Mouse (Mus musculus) heart, embryonic 12.5 days (tissue): ENCODE data around the gene 6820408C15Rik. TPM values are rescaled to one million over a fixed set of nuclear protein-coding genes. Genes with fewer than 3 reads are reported as not detected.
"Not testable (repeated sequence)": the region's sequence is repeated elsewhere in the genome, so short reads cannot be mapped to it uniquely, and the experiment has no call there.

ENCODE experiments used
- ATAC-seq: fragments of 200-750 bp; cut with Nextera tagmentation; 2 replicates; pipeline ENCODE4 v1.8.0; 2017; ENCODE audit warnings: moderate TSS enrichment, moderate library complexity; ENCODE audit not compliant: insufficient number of reproducible peaks, low FRiP score
- H3K27ac ChIP-seq: fragments of 300-500 bp; sonication (generic); 2 replicates; pipeline ENCODE4 v1.5.1; 2016; ENCODE audit warnings: mild to moderate bottlenecking, moderate library complexity; ENCODE audit not compliant: poor library complexity, severe bottlenecking
- H3K27me3 ChIP-seq: fragments of 300-500 bp; sonication (generic); replicated peaks from 2 replicates; pipeline ENCODE4 v1.6.1; 2016; ENCODE audit warnings: mild to moderate bottlenecking, moderate library complexity
- H3K36me3 ChIP-seq: fragments of 300-500 bp; sonication (generic); 2 replicates; pipeline ENCODE4 v1.6.1; 2016; ENCODE audit warnings: mild to moderate bottlenecking, moderate library complexity
- H3K4me1 ChIP-seq: fragments of 300-500 bp; sonication (generic); replicated peaks from 2 replicates; pipeline ENCODE4 v1.6.1; 2016; ENCODE audit warnings: mild to moderate bottlenecking
- H3K4me2 ChIP-seq: fragments of 300-500 bp; sonication (generic); 2 replicates; pipeline ENCODE4 v1.6.1; 2016; ENCODE audit warnings: mild to moderate bottlenecking, moderate library complexity
- H3K4me3 ChIP-seq: fragments of 300-500 bp; sonication (generic); 2 replicates; pipeline ENCODE4 v1.5.1; 2016; ENCODE audit warnings: mild to moderate bottlenecking
- H3K9ac ChIP-seq: fragments of 300-500 bp; sonication (generic); 2 replicates; pipeline ENCODE4 v1.6.1; 2016; ENCODE audit warnings: mild to moderate bottlenecking, moderate library complexity
- H3K9me3 ChIP-seq: fragments of 300-500 bp; sonication (generic); replicated peaks from 2 replicates; pipeline ENCODE4 v1.6.1; 2016; ENCODE audit warnings: mild to moderate bottlenecking, moderate library complexity
- WGBS: fragments of 180-500 bp; shearing (Covaris S2); methylation state at CpG from one replicate; pipeline ENCODE4 v1.1.7; 2016; 5-methylcytosine and 5-hydroxymethylcytosine counted together
- polyA plus RNA-seq: library from polyadenylated mRNA; unstranded; fragments of >200 nt; fragmentation: Nextera tagmentation; extraction: Ambion mirVana; gene quantifications from 2 replicates; pipeline ENCODE4 v1.2.1, GENCODE M21; 2016

The 6820408C15Rik gene
- polyA plus RNA-seq, 1 experiment from 2014 or later: 2.1 TPM

DNA sequence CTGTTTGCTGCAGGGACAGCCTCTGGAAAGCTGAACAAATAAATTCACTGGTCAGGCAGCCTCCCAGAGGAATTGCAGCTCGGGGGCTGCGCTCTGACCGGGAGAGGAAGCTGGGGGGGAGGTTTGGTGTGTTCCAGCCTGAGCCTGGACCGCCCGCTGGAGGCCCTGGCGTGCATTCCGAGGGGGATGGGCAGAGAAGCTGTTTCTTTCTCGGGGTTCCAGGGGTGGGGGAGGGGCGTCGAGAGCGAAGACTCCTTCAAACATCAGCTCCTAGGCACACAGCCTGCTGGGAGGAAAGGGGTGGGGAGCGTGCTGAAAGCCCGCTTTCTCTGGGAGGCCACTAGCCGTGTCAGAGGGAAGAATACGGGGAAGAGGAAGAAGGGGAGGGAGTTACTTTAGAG, 4.4 kb upstream of the 6820408C15Rik start:
- Histone ChIP-seq H3K4me3 (peak overlapping the region; percentile 78), H3K36me3 (peaks cover 4% of the 10 kb centered on the region; the same call in 1 of the 2 replicates), H3K4me1 (peaks cover 47% of the 10 kb centered on the region), H3K9me3 (peaks cover 3% of the 10 kb centered on the region; the same call in 1 of the 2 replicates), H3K4me2 (peak overlapping the region; percentile 100), H3K27ac (peak overlapping the region; percentile 99), H3K9ac (peak overlapping the region; percentile 98), H3K27me3 (no peaks in the 10 kb centered on the region)
- peak; percentile 58 for ATAC-seq
- WGBS: under 1% methylated on average over 15 of the region's 15 CpGs

GRCm38 (mm10) chr2:152411471-152411870, 3.9 kb upstream of the 6820408C15Rik start:
- Histone ChIP-seq H3K4me2 (peak overlapping the region; percentile 100), H3K36me3 (peaks cover 4% of the 10 kb centered on the region; the same call in 1 of the 2 replicates), H3K27me3 (no peaks in the 10 kb centered on the region), H3K27ac (peak overlapping the region; percentile 99), H3K9ac (peak overlapping the region; percentile 98), H3K4me3 (peak overlapping the region; percentile 78), H3K9me3 (peaks cover 7% of the 10 kb centered on the region; the same call in 1 of the 2 replicates), H3K4me1 (peaks cover 44% of the 10 kb centered on the region)
- 8% methylated on average over 7 of the region's 7 CpGs for WGBS
- no peak for ATAC-seq

- H3K4me2 ChIP-seq: peak overlapping the region; percentile 100
- ATAC-seq: no peak
- H3K9me3 ChIP-seq: peaks cover 7% of the 10 kb centered on the region; the same call in 1 of the 2 replicates
- H3K4me3 ChIP-seq: peak overlapping the region; percentile 78
- peak overlapping the region; percentile 98 for H3K9ac ChIP-seq
- WGBS: 3% methylated on average over 15 of the region's 15 CpGs
- H3K27me3 ChIP-seq: no peaks in the 10 kb centered on the region
- peak overlapping the region; percentile 99 for H3K27ac ChIP-seq
- H3K4me1 ChIP-seq: peaks cover 42% of the 10 kb centered on the region
- H3K36me3 ChIP-seq: peaks cover 4% of the 10 kb centered on the region; the same call in 1 of the 2 replicates
Observed at GRCm38 (mm10) chr2:152412526-152413157, 2.7 kb upstream of the 6820408C15Rik start.

DNA sequence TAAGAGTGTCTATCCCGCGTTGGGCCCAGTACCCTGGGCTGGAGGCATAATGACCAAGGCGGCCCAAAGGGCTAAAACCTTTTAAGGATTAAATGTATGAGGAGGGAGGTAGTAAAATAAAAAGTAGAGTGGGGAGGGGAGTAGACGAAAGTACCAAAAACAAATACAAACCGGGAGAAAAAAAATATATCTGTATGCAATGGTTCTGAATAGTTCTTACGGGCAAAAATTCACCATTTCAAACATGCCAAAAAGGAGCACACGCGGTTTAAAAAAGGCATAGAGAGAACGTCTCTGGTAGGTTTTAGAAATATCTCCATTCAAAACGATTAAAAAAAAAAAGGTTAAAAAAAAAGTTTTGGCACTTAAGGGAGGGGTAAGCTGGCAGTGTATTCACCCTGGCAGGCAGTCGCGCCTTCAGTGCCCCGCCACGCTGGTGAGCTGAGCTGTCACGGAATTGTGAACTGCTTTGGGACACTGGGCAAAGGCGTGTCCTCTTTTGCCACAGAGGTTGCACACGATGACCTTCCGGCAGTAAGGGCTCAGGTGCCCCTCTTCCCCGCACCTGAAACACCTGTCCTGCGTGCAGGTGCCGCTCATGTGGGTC, 2.1 kb upstream of the 6820408C15Rik start:
- Histone ChIP-seq H3K4me1 (peaks cover 42% of the 10 kb centered on the region), H3K9ac (peak overlapping the region; percentile 98), H3K27ac (peak overlapping the region; percentile 99), H3K4me3 (peak overlapping the region; percentile 78), H3K4me2 (peak overlapping the region; percentile 100), H3K9me3 (peaks cover 7% of the 10 kb centered on the region; the same call in 1 of the 2 replicates), H3K36me3 (peaks cover 4% of the 10 kb centered on the region; the same call in 1 of the 2 replicates), H3K27me3 (no peaks in the 10 kb centered on the region)
- ATAC-seq: no peak
- WGBS: 1% methylated on average over 21 of the region's 21 CpGs

- peaks cover 42% of the 10 kb centered on the region for H3K4me1 ChIP-seq
- H3K4me3 ChIP-seq: peak overlapping the region; percentile 78
- H3K36me3 ChIP-seq: peaks cover 4% of the 10 kb centered on the region; the same call in 1 of the 2 replicates
- peak overlapping the region; percentile 100 for H3K4me2 ChIP-seq
- WGBS: under 1% methylated on average over 86 of the region's 86 CpGs
- peak overlapping the region; percentile 99 for H3K27ac ChIP-seq
- no peaks in the 10 kb centered on the region for H3K27me3 ChIP-seq
- H3K9me3 ChIP-seq: peaks cover 7% of the 10 kb centered on the region; the same call in 1 of the 2 replicates
- ATAC-seq: no peak
- peak overlapping the region; percentile 98 for H3K9ac ChIP-seq
Observed at GRCm38 (mm10) chr2:152413765-152414584, 1.4 kb upstream of the 6820408C15Rik start.

- Histone ChIP-seq H3K9ac (peak within 1 kb of the TSS; percentile 98), H3K4me1 (peaks cover 37% of the 10 kb centered on the region), H3K36me3 (peaks cover 4% of the 10 kb centered on the region; the same call in 1 of the 2 replicates), H3K27ac (peak within 1 kb of the TSS; percentile 99), H3K4me3 (peak within 1 kb of the TSS; percentile 78), H3K27me3 (no peaks in the 10 kb centered on the region), H3K9me3 (peaks cover 7% of the 10 kb centered on the region; the same call in 1 of the 2 replicates), H3K4me2 (peak within 1 kb of the TSS; percentile 100)
- ATAC-seq: peak; percentile 80
- WGBS: under 1% methylated on average over 65 of the region's 65 CpGs
Observed at GRCm38 (mm10) chr2:152414591-152415165, 709 bp upstream of the 6820408C15Rik start, which contains the start of gene Zcchc3. Gene Zcchc3, minus strand, starts transcription at chr2:152415027.

GRCm38 (mm10) chr2:152415786-152416185, 399 bp downstream of the 6820408C15Rik start:
- H3K9ac ChIP-seq: no peak overlapping the region
- peak overlapping the region; percentile 78; the same call in 1 of the 2 replicates for H3K4me3 ChIP-seq
- H3K27ac ChIP-seq: peak overlapping the region; percentile 99
- WGBS: 95% methylated on average over 3 of the region's 3 CpGs
- H3K4me2 ChIP-seq: peak overlapping the region; percentile 100
- no peaks in the 10 kb centered on the region for H3K27me3 ChIP-seq
- H3K9me3 ChIP-seq: peaks cover 14% of the 10 kb centered on the region
- no peak for ATAC-seq
- H3K36me3 ChIP-seq: peaks cover 4% of the 10 kb centered on the region; the same call in 1 of the 2 replicates
- H3K4me1 ChIP-seq: peaks cover 26% of the 10 kb centered on the region

DNA sequence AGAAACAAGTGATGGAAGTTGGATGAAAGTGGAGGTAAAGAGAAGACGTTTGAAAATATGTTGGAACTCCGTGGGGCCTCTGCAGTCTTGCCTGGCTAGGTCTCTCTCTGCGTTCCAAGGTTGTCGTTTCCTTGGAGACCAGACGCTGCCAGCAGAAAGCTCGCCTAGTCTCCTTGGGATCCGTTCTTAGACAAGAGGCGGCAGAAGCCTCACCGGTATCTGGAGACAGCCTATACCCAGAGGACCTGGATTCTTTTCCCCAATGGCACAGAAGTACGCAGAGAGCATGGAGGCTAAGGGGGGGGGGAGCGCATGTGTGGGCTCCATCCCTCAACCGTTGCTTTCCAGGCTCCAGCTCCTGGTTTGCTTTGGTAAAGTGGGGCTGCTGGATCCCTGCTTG, 12.1 kb downstream of the 6820408C15Rik start:
- Histone ChIP-seq H3K9ac (0 out of 2 replicates have a peak overlapping the region, but pooled peaks have one; percentile 33), H3K4me1 (peaks cover 20% of the 10 kb centered on the region), H3K9me3 (0 out of 2 replicates have a peak, but pooled peaks cover 5% of the 10 kb centered on the region), H3K4me2 (peak overlapping the region; percentile 61), H3K4me3 (peak overlapping the region; percentile 14), H3K36me3 (no peaks in the 10 kb centered on the region), H3K27me3 (no peaks in the 10 kb centered on the region), H3K27ac (no peak overlapping the region)
- WGBS: 10% methylated on average over 12 of the region's 12 CpGs
- ATAC-seq: no peak

GRCm38 (mm10) chr2:152428481-152428880, 13.1 kb downstream of the 6820408C15Rik start:
- H3K9ac ChIP-seq, H3K27ac ChIP-seq, ATAC-seq, H3K4me3 ChIP-seq, H3K27me3 ChIP-seq, H3K4me2 ChIP-seq, H3K9me3 ChIP-seq, H3K36me3 ChIP-seq: not testable (repeated sequence)
- WGBS: 92% methylated on average over 2 of the region's 2 CpGs
- H3K4me1 ChIP-seq: peaks cover 20% of the 10 kb centered on the region

GRCm38 (mm10) chr2:152436405-152436901, 21.1 kb downstream of the 6820408C15Rik start:
- Histone ChIP-seq H3K4me1 (peaks cover 23% of the 10 kb centered on the region), H3K9me3 (no peaks in the 10 kb centered on the region), H3K27ac (peak overlapping the region; percentile 94), H3K27me3 (no peaks in the 10 kb centered on the region), H3K9ac (no peak overlapping the region), H3K4me3 (no peak overlapping the region), H3K4me2 (peak overlapping the region; percentile 37; the same call in 1 of the 2 replicates), H3K36me3 (no peaks in the 10 kb centered on the region)
- WGBS: 36% methylated on average over 7 of the region's 7 CpGs
- peak; percentile 71 for ATAC-seq
